Mouse (Mus musculus) liver, embryonic 16.5 days (tissue): ENCODE data around the gene Unc45a. TPM values are rescaled to one million over a fixed set of nuclear protein-coding genes. Genes with fewer than 3 reads are reported as not detected.

Source experiments
- ATAC-seq: fragments of 200-750 bp; cut with Nextera tagmentation; 2 replicates; pipeline ENCODE4 v1.8.0; 2017; ENCODE audit warnings: low read depth, mild to moderate bottlenecking, moderate number of reproducible peaks, moderate library complexity
- H3K27ac ChIP-seq: fragments of 300-500 bp; sonication (generic); 2 replicates; pipeline ENCODE4 v1.5.1; 2014; ENCODE audit warnings: mild to moderate bottlenecking, low read length
- H3K27me3 ChIP-seq: fragments of 300-500 bp; sonication (generic); 2 replicates; pipeline ENCODE4 v1.6.1; 2014; ENCODE audit warnings: low read depth, low read length, mixed read lengths; ENCODE audit not compliant: control insufficient read depth, insufficient read depth
- H3K36me3 ChIP-seq: fragments of 300-500 bp; sonication (generic); 2 replicates; pipeline ENCODE4 v1.6.1; 2014; ENCODE audit warnings: mild to moderate bottlenecking; ENCODE audit not compliant: control insufficient read depth, insufficient read depth
- H3K4me1 ChIP-seq: fragments of 300-500 bp; sonication (generic); 2 replicates; pipeline ENCODE4 v1.6.1; 2014; ENCODE audit warnings: low read depth, low read length, mixed read lengths; ENCODE audit not compliant: control insufficient read depth
- H3K4me2 ChIP-seq: fragments of 300-500 bp; sonication (generic); 2 replicates; pipeline ENCODE4 v1.6.1; 2014; ENCODE audit warnings: low read depth, low read length, mixed read lengths
- H3K4me3 ChIP-seq: fragments of 300-500 bp; sonication (generic); 2 replicates; pipeline ENCODE4 v1.5.1; 2014; ENCODE audit warnings: low read depth, mild to moderate bottlenecking, low read length
- H3K9ac ChIP-seq: fragments of 300-500 bp; sonication (generic); 2 replicates; pipeline ENCODE4 v1.6.1; 2014; ENCODE audit warnings: low read depth, low read length
- H3K9me3 ChIP-seq: fragments of 300-500 bp; sonication (generic); replicated peaks from 2 replicates; pipeline ENCODE4 v1.6.1; 2016; ENCODE audit warnings: low read length; ENCODE audit not compliant: control insufficient read depth
- WGBS: fragments of 180-500 bp; shearing (Covaris S2); extraction: QIAGEN DNeasy Blood & Tissue Kit; methylation state at CpG from one replicate; pipeline ENCODE4 v1.1.7; 2014; ENCODE audit not compliant: insufficient replicate concordance; 5-methylcytosine and 5-hydroxymethylcytosine counted together
- polyA plus RNA-seq: library from polyadenylated mRNA; unstranded; fragments of >200 nt; fragmentation: Nextera tagmentation; extraction: Ambion mirVana; gene quantifications from 2 replicates; pipeline ENCODE4 v1.2.1, GENCODE M21; 2015

Unc45a gene
- polyA plus RNA-seq, 1 experiment from 2014 or later = 9.3 TPM

DNA sequence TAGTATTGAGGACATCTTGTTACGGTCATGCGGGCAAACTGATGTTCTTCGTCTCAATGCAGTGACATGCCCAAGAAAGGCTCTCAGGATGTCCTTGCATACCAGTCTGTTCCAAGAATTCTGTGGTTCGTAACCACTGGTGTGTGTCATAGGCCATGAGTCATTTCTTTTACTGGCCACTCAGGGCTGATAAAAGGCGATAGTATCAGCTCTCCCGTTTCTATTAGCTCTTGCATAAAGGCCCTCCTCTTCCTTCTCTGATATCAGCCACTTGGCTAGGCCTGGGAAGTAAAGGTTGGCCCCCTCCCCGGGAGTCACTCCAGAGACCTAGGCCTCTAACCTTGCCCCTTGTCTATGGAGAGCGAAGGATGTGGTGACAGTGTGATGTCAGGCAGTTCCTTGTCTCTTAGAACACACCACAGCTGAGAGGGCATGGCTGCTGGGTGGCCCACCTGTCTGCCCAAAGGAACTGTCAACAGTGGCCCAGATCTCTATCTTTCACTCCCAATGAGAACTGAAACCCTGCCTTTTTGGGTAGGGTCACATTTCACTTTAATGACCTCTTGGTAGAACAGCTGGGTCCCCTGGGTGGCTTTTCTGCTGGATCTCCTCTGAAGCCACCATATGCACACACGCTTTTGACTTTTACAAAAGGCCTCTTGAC is 34.7 kb upstream of the Unc45a start:
- H3K27ac ChIP-seq = no peak overlapping the region
- peaks cover 17% of the 10 kb centered on the region for H3K27me3 ChIP-seq
- H3K36me3 ChIP-seq = no peaks in the 10 kb centered on the region
- H3K9ac ChIP-seq = no peak overlapping the region
- H3K4me1 ChIP-seq = no peaks in the 10 kb centered on the region; the same call in none of the 2 replicates
- no peak overlapping the region for H3K4me2 ChIP-seq
- H3K4me3 ChIP-seq = no peak overlapping the region
- WGBS = 39% methylated on average over 9 of the region's 9 CpGs
- H3K9me3 ChIP-seq = no peaks in the 10 kb centered on the region
- no peak for ATAC-seq

DNA sequence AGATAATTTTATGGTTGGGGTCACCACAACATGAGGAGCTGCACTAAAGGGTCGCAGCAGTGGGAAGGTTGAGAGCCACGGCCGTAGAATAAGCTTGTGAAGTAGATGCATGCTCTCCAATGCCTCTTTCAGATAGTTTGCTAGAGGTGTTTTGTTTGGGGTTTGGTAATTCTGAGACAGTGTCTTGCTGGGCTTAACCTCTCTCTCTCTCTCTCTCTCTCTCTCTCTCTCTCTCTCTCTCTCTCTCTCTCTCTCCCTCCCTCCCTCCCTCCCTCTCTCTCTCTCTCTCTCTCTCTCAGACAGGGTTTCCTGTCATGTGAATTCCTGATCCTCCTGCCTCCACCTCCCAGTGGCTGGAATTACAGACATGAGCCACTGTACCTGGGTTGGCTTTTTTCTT is 33.9 kb upstream of the Unc45a start:
- Histone ChIP-seq H3K4me2 (no peak overlapping the region), H3K4me3 (no peak overlapping the region), H3K36me3 (no peaks in the 10 kb centered on the region), H3K9me3 (no peaks in the 10 kb centered on the region), H3K9ac (no peak overlapping the region), H3K4me1 (peaks cover 3% of the 10 kb centered on the region), H3K27ac (no peak overlapping the region), H3K27me3 (peaks cover 25% of the 10 kb centered on the region)
- WGBS = 71% methylated on average over 3 of the region's 3 CpGs
- no peak for ATAC-seq

DNA sequence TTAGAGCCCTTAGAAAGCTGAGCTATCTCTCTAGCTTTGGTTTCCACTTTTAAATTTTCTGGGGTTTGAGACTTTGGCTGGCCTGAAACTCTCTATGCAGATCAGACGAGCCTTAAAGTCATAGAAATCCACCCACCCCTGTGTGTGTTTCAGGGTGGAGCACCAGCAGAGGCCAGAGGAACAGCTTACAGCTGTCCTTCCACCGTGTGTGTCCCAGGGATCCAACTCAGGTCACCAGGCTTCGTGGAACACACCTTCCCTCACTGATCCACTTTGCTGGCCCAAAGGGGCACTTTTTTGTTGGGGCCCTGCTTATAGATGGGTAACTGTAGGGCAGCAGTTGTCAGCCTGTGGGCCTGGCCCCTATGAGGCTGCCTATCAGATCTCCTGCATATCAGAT is 33.5 kb upstream of the Unc45a start:
- Histone ChIP-seq H3K4me3 (no peak overlapping the region), H3K4me1 (peaks cover 5% of the 10 kb centered on the region), H3K4me2 (no peak overlapping the region), H3K36me3 (no peaks in the 10 kb centered on the region), H3K9ac (no peak overlapping the region), H3K27ac (no peak overlapping the region), H3K9me3 (no peaks in the 10 kb centered on the region), H3K27me3 (peaks cover 27% of the 10 kb centered on the region)
- ATAC-seq = no peak
- 48% methylated on average over 3 of the region's 3 CpGs for WGBS

DNA sequence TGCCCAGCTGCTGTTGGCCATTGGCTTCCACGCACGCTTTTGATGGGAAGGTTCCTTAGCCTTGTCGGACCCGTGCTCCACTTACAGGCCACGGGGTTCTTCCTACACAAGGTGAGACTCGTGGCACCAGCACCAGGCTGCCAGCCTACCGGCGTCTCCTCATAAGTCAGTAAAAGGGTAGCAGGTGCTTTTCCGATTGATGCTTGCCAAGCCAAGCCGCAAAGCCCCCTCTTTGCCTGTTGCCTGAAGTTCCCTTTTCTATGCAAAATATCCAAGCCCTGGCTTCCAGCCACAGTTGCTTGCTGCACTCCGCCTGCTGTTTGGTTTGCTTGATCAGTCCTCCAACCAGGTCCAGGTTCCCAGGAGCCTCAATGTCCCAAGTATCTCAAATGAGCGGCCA is 33.0 kb upstream of the Unc45a start:
- no peak overlapping the region for H3K4me3 ChIP-seq
- H3K4me2 ChIP-seq = no peak overlapping the region
- H3K9ac ChIP-seq = no peak overlapping the region
- no peaks in the 10 kb centered on the region for H3K9me3 ChIP-seq
- H3K27me3 ChIP-seq = peaks cover 27% of the 10 kb centered on the region
- peaks cover 5% of the 10 kb centered on the region for H3K4me1 ChIP-seq
- no peaks in the 10 kb centered on the region for H3K36me3 ChIP-seq
- H3K27ac ChIP-seq = no peak overlapping the region
- ATAC-seq = no peak
- 71% methylated on average over 12 of the region's 12 CpGs for WGBS

DNA sequence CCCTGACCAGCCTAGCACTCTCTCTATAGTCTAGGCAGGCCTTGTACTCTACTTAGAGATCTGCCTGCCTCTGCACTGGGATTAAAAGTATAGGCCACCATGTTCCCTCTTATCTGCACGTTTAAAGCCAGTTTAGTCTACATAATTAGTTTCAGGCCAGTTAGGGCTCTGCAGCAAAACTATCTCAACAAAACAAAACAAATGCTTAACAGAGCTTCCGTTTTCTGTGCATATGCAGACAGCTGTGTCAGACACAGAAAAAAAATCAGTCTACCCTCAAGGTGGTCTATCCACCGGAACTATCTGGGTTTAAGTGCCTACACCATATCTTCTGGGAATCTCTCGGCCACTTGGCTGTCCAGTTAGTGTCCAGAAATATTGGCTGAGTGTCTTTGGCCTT is 32.5 kb upstream of the Unc45a start:
- H3K4me2 ChIP-seq = no peak overlapping the region
- no peak overlapping the region for H3K27ac ChIP-seq
- H3K9ac ChIP-seq = no peak overlapping the region
- H3K4me1 ChIP-seq = peaks cover 5% of the 10 kb centered on the region
- H3K4me3 ChIP-seq = no peak overlapping the region
- ATAC-seq = no peak
- H3K9me3 ChIP-seq = no peaks in the 10 kb centered on the region
- no peaks in the 10 kb centered on the region for H3K36me3 ChIP-seq
- whole genome bisulfite sequencing = 54% methylated on average over 4 of the region's 4 CpGs
- peaks cover 27% of the 10 kb centered on the region for H3K27me3 ChIP-seq

DNA sequence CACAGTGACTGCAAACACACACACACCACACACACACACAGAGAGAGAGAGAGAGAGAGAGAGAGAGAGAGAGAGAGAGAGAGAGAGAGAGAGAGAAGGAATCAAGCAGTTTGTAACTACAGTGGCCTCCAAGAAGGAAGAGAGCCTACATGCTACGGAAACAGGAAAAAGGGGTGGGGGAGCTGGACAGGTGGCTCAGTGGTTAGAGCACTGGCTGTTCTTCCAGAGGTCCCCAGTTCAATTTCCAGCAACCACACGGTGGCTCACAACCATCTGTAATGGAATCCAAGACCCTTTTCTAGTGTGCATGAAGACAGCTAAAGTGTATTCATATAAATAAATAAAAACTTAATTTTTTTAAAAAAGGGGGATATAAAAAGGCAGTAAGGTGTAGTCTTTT is 31.9 kb upstream of the Unc45a start:
- WGBS = 26% methylated on average over 2 of the region's 2 CpGs
- Histone ChIP-seq H3K27ac (no peak overlapping the region), H3K9ac (no peak overlapping the region), H3K36me3 (no peaks in the 10 kb centered on the region), H3K9me3 (no peaks in the 10 kb centered on the region), H3K4me2 (no peak overlapping the region), H3K4me1 (peaks cover 5% of the 10 kb centered on the region), H3K27me3 (peaks cover 27% of the 10 kb centered on the region), H3K4me3 (no peak overlapping the region)
- no peak for ATAC-seq

DNA sequence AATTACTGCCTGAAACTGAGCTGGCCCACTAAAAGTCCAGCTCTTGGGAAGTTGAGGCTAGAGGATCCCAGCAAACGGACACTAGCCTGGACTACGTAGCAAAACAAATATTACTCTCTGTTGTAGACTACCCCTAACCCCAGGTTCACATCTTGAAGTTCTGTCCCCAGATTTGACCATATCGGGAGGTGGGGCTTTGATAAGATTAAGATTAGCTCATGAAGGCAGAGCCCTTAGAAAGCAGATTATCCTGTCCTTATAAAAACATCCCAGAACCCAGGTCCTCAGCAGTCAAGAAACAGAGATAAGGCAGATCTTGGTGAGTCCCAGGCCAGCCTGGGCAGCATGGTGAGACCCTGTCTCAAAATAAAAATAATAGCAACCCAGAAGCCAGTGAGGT is 31.4 kb upstream of the Unc45a start:
- peaks cover 5% of the 10 kb centered on the region for H3K4me1 ChIP-seq
- WGBS = 51% methylated on average over 3 of the region's 3 CpGs
- H3K27me3 ChIP-seq = peaks cover 27% of the 10 kb centered on the region
- no peak overlapping the region for H3K27ac ChIP-seq
- no peaks in the 10 kb centered on the region for H3K36me3 ChIP-seq
- no peak overlapping the region; the same call in 1 of the 2 replicates for H3K9ac ChIP-seq
- no peaks in the 10 kb centered on the region for H3K9me3 ChIP-seq
- H3K4me2 ChIP-seq = no peak overlapping the region
- no peak overlapping the region for H3K4me3 ChIP-seq
- ATAC-seq = no peak

DNA sequence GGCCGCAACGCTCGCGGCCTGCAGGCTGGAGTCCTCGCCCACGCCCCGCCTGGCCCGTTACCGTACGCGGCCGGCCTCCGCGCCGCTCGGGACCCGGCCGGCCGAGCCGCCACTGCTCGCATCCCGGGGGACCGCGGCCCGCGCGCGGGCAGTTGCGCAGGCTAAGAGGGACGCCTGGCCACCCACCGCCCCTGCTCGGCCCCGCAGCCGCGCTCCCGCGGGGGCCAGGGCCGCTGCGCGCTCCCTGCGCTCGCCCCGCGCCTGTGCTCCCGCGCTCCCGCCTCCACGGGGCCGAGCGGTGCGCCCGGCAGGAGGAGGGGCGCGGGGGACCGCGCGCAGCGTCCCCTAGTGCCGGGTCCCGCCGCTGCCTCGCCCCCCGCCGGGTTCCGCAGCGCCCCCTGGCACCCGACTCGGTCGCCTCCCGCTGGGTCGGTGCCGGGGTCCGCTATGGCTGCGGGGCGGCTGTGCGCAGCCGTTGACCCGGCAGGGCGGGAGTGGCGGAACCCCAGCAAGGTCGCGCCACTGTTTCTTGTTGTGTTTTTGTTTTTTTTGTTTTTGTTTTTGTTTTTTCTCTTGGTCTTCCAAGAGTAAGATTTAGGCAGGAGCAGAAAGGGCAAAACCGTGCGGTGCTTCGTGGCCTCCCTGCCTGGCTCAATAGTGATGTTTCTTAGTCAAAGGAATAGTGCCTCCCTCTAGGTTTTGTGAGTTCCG is 30.4 kb upstream of the Unc45a start, which contains the start of gene Man2a2:
Gene Man2a2 (minus strand): TSS at position 335 of the 711 bp plus-strand sequence.
- H3K4me1 ChIP-seq = peaks cover 5% of the 10 kb centered on the region
- under 1% methylated on average over 69 of the region's 86 CpGs for WGBS
- peaks cover 27% of the 10 kb centered on the region for H3K27me3 ChIP-seq
- H3K36me3 ChIP-seq = no peaks in the 10 kb centered on the region
- H3K9ac ChIP-seq = peak within 1 kb of the TSS; percentile 70
- ATAC-seq = peak; percentile 70
- peak within 1 kb of the TSS; percentile 73 for H3K4me3 ChIP-seq
- H3K4me2 ChIP-seq = peak within 1 kb of the TSS; percentile 79
- H3K27ac ChIP-seq = peak within 1 kb of the TSS; percentile 74
- no peaks in the 10 kb centered on the region for H3K9me3 ChIP-seq

DNA sequence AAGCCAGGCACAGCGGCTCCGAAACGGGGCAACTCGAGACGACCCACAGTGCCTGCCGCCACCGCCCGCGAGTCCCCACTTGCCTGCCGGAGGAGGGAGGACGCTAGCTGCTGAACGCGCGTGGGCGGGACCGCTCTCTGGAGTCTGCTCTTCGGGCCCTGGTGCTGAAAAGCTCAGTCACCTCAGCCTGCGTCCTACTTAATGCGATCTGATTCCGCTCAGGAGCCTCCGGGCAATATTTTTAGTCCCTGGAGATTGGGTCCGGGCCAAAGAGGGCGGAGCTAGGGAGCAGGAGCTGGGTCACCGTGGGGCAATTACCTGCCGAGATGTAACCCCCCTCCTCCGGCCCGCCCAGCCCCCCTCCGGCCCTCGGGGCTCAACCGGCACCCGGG is 29.8 kb upstream of the Unc45a start:
- Histone ChIP-seq H3K27ac (peak overlapping the region; percentile 74), H3K4me1 (peaks cover 5% of the 10 kb centered on the region), H3K27me3 (peaks cover 27% of the 10 kb centered on the region), H3K9ac (peak overlapping the region; percentile 70), H3K9me3 (no peaks in the 10 kb centered on the region), H3K4me3 (peak overlapping the region; percentile 73), H3K36me3 (no peaks in the 10 kb centered on the region), H3K4me2 (peak overlapping the region; percentile 79)
- ATAC-seq = peak; percentile 46
- under 1% methylated on average over 28 of the region's 31 CpGs for WGBS
